Mouse (Mus musculus) cerebellum, postnatal 14 days (tissue): Measurements from ENCODE around the gene Polr1d.
A peak's percentile ranks its signal among the peaks of the same experiment; 100 is the strongest.

Experiments
- DNase-seq, 2 experiments: peaks; one replicate each; pipeline ENCODE4 v3.0.0; 2021; ENCODE audit warnings: mixed read lengths in 2 of 2

The Polr1d gene

GRCm38 (mm10) chr5:147055572-147056245 is 21.1 kb upstream of the Polr1d start:
- DNase-seq, result no peak

- DNase-seq, result no peak
Measured at GRCm38 (mm10) chr5:147056712-147057290, 20.0 kb upstream of the Polr1d start.

- DNase-seq, result no peak
Measured at GRCm38 (mm10) chr5:147057626-147058414, 19.0 kb upstream of the Polr1d start.

GRCm38 (mm10) chr5:147058661-147059060 is 18.2 kb upstream of the Polr1d start:
- DNase-seq, result peak; percentile 57 to 80

GRCm38 (mm10) chr5:147059319-147059718 is 17.5 kb upstream of the Polr1d start:
- DNase-seq, result no peak

GRCm38 (mm10) chr5:147060024-147060423 is 16.8 kb upstream of the Polr1d start:
- no peak for DNase-seq

- no peak for DNase-seq
Measured at GRCm38 (mm10) chr5:147063215-147063661, 13.6 kb upstream of the Polr1d start.

GRCm38 (mm10) chr5:147066129-147066528 is 10.7 kb upstream of the Polr1d start:
- DNase-seq, result no peak

DNA sequence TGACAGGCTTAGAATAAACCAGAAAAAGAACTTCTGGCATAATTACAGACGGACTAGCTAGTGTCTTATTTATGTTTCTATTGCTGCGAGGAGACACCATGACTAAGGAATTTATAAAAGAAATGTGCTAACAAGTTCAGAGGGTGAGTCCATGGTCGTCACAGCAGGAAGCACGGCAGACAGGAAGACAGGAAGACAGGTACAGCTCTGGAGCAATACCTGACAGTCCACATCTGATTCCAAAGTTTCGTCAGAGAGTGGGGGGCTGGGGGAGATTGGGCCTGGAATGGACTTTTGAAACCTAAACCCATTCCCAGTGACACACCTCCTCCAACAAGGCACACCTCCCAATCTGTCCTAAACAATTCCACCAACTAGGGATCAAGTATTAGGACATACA is 9.9 kb upstream of the Polr1d start:
- no peak for DNase-seq

- peak; percentile 82 to 86 for DNase-seq
Measured at GRCm38 (mm10) chr5:147068876-147069275, 8.0 kb upstream of the Polr1d start.

DNA sequence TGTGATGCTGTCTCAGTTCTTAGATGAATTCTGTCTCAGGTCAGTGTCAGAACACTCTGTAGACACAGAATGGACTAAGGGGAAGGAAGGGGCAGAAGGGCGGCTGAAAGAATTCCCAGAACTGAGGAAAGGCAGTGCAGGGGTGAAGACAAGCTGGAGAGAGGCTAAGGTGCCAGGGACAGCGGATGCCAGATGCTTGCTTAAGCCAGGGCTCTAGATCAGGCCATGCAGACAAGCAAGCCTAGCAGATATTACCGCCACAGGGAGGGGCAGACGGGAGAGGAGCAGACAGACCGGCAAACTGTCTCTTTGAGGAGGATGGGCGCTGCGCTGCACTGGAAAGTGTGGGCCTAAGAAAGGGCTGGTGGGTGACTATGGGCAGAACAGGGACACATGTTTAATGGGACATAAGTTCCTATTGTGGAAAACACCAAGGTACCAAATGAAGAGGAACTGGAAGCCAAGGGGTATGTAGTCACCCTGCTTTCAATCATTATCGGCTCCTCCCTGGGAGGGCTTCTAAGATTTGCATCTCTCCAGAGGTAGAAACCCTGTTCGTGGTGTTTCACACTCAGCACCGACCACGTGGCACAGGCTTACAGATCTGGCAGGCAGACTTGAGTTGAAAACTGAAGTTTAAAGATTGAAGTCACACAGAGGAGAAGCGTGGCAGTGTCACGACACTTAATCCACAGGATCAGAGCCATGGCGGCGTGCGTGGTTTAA is 5.9 kb upstream of the Polr1d start:
- DNase-seq, result no peak

DNA sequence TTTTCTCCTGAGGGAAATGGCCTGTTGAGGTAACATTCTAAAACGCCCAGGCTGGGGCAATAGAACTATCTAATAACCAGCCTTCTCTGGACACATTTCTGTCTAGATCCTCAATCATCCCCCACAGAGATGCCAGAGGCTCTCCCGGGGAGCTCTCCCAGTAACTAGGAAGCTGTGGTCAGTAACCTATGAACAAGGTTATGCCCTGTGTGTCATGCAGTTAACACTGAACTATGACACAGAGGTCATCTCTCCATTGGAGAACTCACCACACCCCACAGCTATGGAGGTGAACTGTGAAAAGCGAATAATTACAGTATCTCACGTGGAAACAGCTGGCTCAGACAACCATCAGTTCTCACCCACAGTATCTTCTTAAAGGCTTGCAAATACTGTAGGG is 5.0 kb upstream of the Polr1d start:
- no peak for DNase-seq

DNA sequence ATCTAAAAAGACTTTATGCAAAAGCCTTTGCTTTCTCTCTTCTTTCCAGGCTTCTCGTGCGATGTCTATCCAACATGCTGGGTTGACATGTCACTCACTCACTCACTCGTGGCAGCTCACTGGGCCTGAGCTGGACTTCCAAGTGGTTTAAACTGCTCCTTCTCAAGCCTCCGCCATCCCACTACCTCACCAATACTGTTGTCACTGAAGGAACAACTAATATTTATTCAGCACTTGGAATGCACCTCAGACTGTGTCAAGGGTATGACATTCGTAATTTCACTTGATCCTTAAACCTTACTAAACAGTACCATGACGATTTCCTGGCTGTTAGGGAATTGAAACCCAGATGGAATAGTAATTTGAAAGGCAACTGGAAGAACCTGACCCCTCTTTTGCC is 3.0 kb upstream of the Polr1d start:
- DNase-seq, result no peak

GRCm38 (mm10) chr5:147075103-147076025 is 1.5 kb upstream of the Polr1d start:
- no peak for DNase-seq

GRCm38 (mm10) chr5:147076026-147076798 is 638 bp upstream of the Polr1d start, which contains the start of gene Lnx2:
Lnx2 (minus strand) TSS chr5:147076586.
- DNase-seq, result peak; percentile 98 to 99

DNA sequence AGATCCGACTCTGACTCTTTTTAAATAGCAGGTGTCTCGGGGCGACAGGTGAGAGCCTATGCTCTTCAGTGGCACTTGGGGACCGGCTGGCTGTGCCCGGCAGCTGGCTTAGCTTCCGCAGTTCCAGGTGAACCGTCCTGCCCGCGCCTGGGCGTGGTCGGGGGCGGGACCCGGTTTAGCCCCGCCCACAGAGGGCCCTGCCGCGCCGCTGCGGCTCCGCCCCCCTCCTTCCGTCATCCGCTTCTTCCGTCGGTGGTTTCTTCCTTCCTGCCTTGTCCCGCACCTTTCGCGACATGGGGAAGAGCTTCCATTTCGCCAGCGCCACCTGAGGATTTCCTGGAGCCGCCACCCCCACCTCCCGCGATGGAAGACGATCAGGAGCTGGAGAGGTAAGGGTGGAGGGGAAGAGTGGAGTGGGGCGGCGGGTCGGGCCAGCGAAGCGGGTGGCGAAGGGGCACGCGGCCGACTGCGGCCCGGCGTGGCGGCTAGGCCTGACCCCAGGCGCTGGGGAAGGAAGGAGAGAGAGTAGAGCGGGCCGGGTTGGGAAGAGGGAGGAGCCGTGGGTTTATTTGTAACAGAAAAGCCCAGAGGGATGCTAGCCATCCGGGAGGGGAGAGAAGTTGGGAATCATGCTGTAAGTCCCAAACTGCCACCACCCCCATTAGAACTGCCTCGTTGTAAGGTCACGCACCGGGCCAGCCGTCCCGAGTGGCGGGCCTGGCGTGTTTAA is 620 bp downstream of the Polr1d start:
- peak; percentile 94 to 97 for DNase-seq

GRCm38 (mm10) chr5:147078110-147078900 is 1.5 kb downstream of the Polr1d start:
- DNase-seq, result peak in 1 of 2 experiments; percentile 40

GRCm38 (mm10) chr5:147085201-147085894 is 8.5 kb downstream of the Polr1d start:
- peak; percentile 93 to 95 for DNase-seq

DNA sequence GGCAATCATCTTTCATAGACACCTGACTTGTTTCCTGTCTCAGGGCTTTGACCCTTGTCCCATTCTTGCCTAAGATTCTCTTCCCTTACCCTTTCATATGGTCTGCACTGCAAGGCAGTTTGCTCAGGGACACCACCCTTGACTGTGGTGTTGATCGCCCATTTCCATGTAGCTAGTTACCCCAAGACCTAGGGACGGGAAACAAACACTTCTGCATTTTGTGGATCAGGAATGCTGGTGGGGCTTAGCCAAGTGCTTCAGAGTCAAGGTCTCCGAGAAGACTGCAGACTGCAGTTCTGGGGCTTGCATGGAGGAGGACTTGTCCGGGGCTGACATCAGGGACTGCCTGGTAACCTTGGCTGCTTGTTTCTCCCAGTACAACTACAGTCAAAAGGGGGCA is 10.0 kb downstream of the Polr1d start:
- peak in 1 of 2 experiments; percentile 17 for DNase-seq
